Mouse (Mus musculus) myocyte (in vitro differentiated cells): ENCODE data around the gene Ppp2r5c. TPM values are rescaled to one million over a fixed set of nuclear protein-coding genes. Genes with fewer than 3 reads are reported as not detected.

Source experiments
- H3K27me3 ChIP-seq: one replicate; pipeline ENCODE4 v1.6.1; 2011; ENCODE audit not compliant: control insufficient read depth, insufficient read depth, insufficient read length
- H3K36me3 ChIP-seq: one replicate; pipeline ENCODE4 v1.6.1; 2011; ENCODE audit not compliant: control insufficient read depth, insufficient read depth
- H3K4me2 ChIP-seq: one replicate; pipeline ENCODE4 v1.6.1; 2011; ENCODE audit warnings: low read depth, control low read depth
- H3K4me3 ChIP-seq: one replicate; pipeline ENCODE4 v1.5.1; 2011; ENCODE audit warnings: mild to moderate bottlenecking, control low read depth, moderate library complexity
- H3K79me2 ChIP-seq: one replicate; pipeline ENCODE4 v1.6.1; 2011; ENCODE audit not compliant: control insufficient read depth, insufficient read depth
- H3ac ChIP-seq: one replicate; pipeline ENCODE4 v1.6.1; 2011; ENCODE audit not compliant: control insufficient read depth, insufficient read length
- CEBPB ChIP-seq: IDR thresholded peaks from 2 replicates; pipeline ENCODE4 v1.6.1; 2011; ENCODE audit warnings: mild to moderate bottlenecking, moderate library complexity; ENCODE audit not compliant: poor library complexity, insufficient read depth, severe bottlenecking
- E2F4 ChIP-seq: IDR thresholded peaks from one replicate; pipeline ENCODE4 v1.6.1; 2011; ENCODE audit warnings: mild to moderate bottlenecking, control low read depth, moderate library complexity; ENCODE audit not compliant: insufficient read depth
- MAX ChIP-seq: IDR thresholded peaks from one replicate; pipeline ENCODE4 v1.6.1; 2011; ENCODE audit warnings: low read depth, mild to moderate bottlenecking, control low read depth
- MYOD1 ChIP-seq, 3 experiments: IDR thresholded peaks; one replicate each; pipeline ENCODE4 v1.6.1; 2011; ENCODE audit warnings: control low read depth in 2 of 3, low read depth in 2 of 3, mild to moderate bottlenecking in 2 of 3, moderate library complexity in 1 of 3; ENCODE audit not compliant: insufficient read length in 2 of 3, control insufficient read depth in 1 of 3
- MYOG ChIP-seq, 3 experiments: IDR thresholded peaks; one replicate each; pipeline ENCODE4 v1.6.1; 2011; ENCODE audit warnings: control low read depth in 2 of 3, low read depth in 2 of 3, mild to moderate bottlenecking in 2 of 3; ENCODE audit not compliant: insufficient read length in 2 of 3, control insufficient read depth in 1 of 3, insufficient read depth in 1 of 3
- POLR2A ChIP-seq: IDR thresholded peaks from one replicate; pipeline ENCODE4 v1.6.1; 2011; ENCODE audit warnings: low read depth, mild to moderate bottlenecking, control low read depth, moderate library complexity; ENCODE audit not compliant: insufficient read length
- POLR2AphosphoS2 ChIP-seq: IDR thresholded peaks from one replicate; pipeline ENCODE4 v1.6.1; 2011; ENCODE audit warnings: low read depth, control low read depth; ENCODE audit not compliant: insufficient read length
- REST ChIP-seq: IDR thresholded peaks from one replicate; pipeline ENCODE4 v1.6.1; 2011; ENCODE audit warnings: mild to moderate bottlenecking, control low read depth, moderate library complexity; ENCODE audit not compliant: insufficient read depth, insufficient read length
- SRF ChIP-seq: IDR thresholded peaks from one replicate; pipeline ENCODE4 v1.6.1; 2011; ENCODE audit warnings: low read depth; ENCODE audit not compliant: control insufficient read depth, insufficient read length
- TCF12 ChIP-seq: IDR thresholded peaks from one replicate; pipeline ENCODE4 v1.6.1; 2011; ENCODE audit warnings: mild to moderate bottlenecking, control low read depth; ENCODE audit not compliant: poor library complexity, insufficient read depth, severe bottlenecking
- TCF3 ChIP-seq: IDR thresholded peaks from one replicate; pipeline ENCODE4 v1.6.1; 2011; ENCODE audit warnings: low read depth, control low read depth; ENCODE audit not compliant: insufficient read length
- USF1 ChIP-seq: IDR thresholded peaks from one replicate; pipeline ENCODE4 v1.6.1; 2011; ENCODE audit warnings: low read depth, mild to moderate bottlenecking, control low read depth, moderate library complexity
- polyA plus RNA-seq: library from polyadenylated mRNA; unstranded; fragments of >200 nt; fragmentation: generic; extraction: Trizol; gene quantifications from one replicate; pipeline ENCODE4 v1.2.1, GENCODE M21; 2012; ENCODE audit warnings: missing spikeins

Gene Ppp2r5c
- polyA plus RNA-seq, 1 experiment, result 42.1 TPM

GRCm38 (mm10) chr12:110419879-110420278 lies 27.0 kb upstream of the Ppp2r5c start:
- Histone ChIP-seq H3K4me2 (no peak overlapping the region), H3K79me2 (no peaks in the 10 kb centered on the region), H3K36me3 (no peaks in the 10 kb centered on the region), H3ac (no peak overlapping the region), H3K27me3 (peaks cover 13% of the 10 kb centered on the region), H3K4me3 (no peak overlapping the region)
- TF ChIP-seq SRF (no peak), MYOG (IDR thresholded peaks at IDR 0.05; ENCODE audit: control insufficient read depth in 1 of 3, insufficient read depth in 1 of 3, insufficient read length in 2 of 3, low read depth in 2 of 3) (no peak), CEBPB (no peak), POLR2AphosphoS2 (no peak), E2F4 (no peak), POLR2A (no peak), TCF12 (no peak), REST (no peak), USF1 (no peak), TCF3 (no peak)

DNA sequence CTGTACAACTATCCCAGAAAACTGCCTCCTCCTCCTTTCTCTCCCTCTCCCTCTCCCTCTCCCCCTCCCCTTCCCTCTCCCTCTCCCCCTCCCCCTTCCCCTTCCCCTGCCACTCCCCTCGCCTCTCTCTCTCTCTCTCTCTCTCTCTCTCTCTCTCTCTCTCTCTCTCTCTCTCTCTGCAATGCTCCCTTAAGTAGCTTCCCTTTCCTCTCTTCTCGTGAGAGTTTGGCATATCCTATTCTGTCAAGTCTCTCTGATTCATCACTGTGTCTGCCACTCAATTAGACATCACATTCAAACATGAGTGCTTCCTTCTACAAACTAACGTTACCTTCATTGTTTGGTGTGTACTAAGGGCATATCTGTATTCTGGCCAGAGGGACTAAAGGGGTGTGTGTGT lies 25.6 kb upstream of the Ppp2r5c start:
- TF ChIP-seq MAX (no peak), CEBPB (no peak), SRF (no peak), MYOG (IDR thresholded peaks at IDR 0.05; ENCODE audit: control insufficient read depth in 1 of 3, insufficient read depth in 1 of 3, insufficient read length in 2 of 3, low read depth in 2 of 3) (no peak), TCF12 (no peak), POLR2A (no peak), E2F4 (no peak)
- no peak overlapping the region for H3K4me3 ChIP-seq
- H3K27me3 ChIP-seq, result peaks cover 13% of the 10 kb centered on the region
- no peaks in the 10 kb centered on the region for H3K36me3 ChIP-seq
- H3ac ChIP-seq, result no peak overlapping the region
- H3K4me2 ChIP-seq, result no peak overlapping the region
- no peaks in the 10 kb centered on the region for H3K79me2 ChIP-seq

- Histone ChIP-seq H3K27me3 (peaks cover 13% of the 10 kb centered on the region), H3K4me2 (no peak overlapping the region), H3K36me3 (no peaks in the 10 kb centered on the region), H3K79me2 (no peaks in the 10 kb centered on the region), H3K4me3 (no peak overlapping the region), H3ac (no peak overlapping the region)
- TF ChIP-seq MYOD1 (IDR thresholded peaks at IDR 0.05; ENCODE audit: control insufficient read depth in 1 of 3, insufficient read length in 2 of 3, low read depth in 2 of 3) (no peak), SRF (no peak), MYOG (IDR thresholded peaks at IDR 0.05; ENCODE audit: control insufficient read depth in 1 of 3, insufficient read depth in 1 of 3, insufficient read length in 2 of 3, low read depth in 2 of 3) (no peak)
Observed at GRCm38 (mm10) chr12:110424008-110424704, 22.8 kb upstream of the Ppp2r5c start.

DNA sequence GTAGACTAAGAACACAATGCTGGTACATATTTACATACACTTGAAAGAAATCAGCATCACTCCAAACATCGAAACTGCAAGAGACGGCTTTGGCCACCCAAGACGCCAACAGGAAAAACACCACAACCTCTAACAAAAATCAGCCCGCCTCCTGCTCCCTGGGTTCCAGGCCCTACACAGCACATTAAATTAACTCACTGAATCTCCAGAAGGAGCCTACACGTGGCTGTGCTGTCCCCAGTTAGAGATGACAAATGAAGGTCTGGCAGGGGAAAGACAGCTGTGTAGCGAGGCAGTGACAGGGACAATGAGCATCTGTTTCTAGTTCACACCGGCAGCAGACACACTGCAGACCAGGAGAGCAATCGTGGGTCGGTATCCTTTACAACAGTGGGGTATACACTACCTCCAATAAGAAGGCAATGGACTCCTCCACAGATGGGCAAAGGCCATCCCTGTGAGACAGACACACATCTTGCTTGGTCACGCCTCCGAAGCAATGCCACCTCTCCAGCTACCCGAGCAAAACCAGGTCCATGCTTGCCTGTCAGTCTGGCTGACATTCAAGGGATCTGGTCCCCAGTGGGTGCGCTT lies 20.4 kb upstream of the Ppp2r5c start:
- Histone ChIP-seq H3K4me3 (no peak overlapping the region), H3K36me3 (no peaks in the 10 kb centered on the region), H3K4me2 (no peak overlapping the region), H3K27me3 (peaks cover 13% of the 10 kb centered on the region), H3K79me2 (no peaks in the 10 kb centered on the region), H3ac (no peak overlapping the region)
- no peak for TF ChIP-seq REST
- no peak for TF ChIP-seq POLR2A
- no peak for TF ChIP-seq POLR2AphosphoS2
- TF ChIP-seq MYOD1 (IDR thresholded peaks at IDR 0.05; ENCODE audit: control insufficient read depth in 1 of 3, insufficient read length in 2 of 3, low read depth in 2 of 3), result no peak
- TF ChIP-seq MAX, result no peak
- TF ChIP-seq SRF, result no peak
- TF ChIP-seq CEBPB, result no peak
- TF ChIP-seq TCF12, result no peak
- TF ChIP-seq E2F4, result no peak
- TF ChIP-seq MYOG (IDR thresholded peaks at IDR 0.05; ENCODE audit: control insufficient read depth in 1 of 3, insufficient read depth in 1 of 3, insufficient read length in 2 of 3, low read depth in 2 of 3), result no peak
- no peak for TF ChIP-seq TCF3
- TF ChIP-seq USF1, result no peak

DNA sequence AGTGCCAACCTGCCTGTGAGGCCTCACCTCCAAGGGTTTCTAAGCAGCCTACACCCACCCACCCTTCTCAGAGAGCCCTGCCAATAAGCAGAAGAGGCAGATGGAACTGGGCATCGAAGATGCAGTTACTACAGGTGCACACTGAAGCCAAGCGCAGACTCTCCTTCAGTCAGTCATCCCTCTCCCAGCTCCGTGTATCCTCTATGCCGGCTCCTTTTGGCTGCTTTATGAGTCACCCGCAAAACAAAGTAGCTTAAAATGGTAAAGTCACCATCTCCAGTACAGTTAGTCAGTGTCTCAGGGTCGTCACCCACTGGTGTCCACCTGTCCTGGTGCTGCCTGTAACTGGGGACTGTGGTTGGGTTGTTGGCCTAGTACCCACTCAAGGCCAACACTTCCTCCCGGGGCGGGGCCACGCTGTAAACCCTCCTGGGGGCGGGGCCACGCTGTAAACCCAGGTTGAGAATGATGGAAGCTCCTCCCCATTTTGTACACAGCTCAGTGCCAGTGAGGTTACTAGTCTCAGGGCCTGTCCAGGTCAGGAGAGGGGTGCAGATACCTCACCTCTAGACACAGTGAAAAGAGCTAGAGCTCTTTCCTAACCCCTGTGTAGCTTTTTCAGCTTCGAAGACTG lies 17.5 kb upstream of the Ppp2r5c start:
- Histone ChIP-seq H3K36me3 (no peaks in the 10 kb centered on the region), H3K4me2 (no peak overlapping the region), H3K79me2 (no peaks in the 10 kb centered on the region), H3K27me3 (peaks cover 12% of the 10 kb centered on the region), H3K4me3 (no peak overlapping the region), H3ac (no peak overlapping the region)
- TF ChIP-seq REST, result no peak
